Mouse (Mus musculus): ENCODE results near the gene 4930524J08Rik. TPM values are rescaled to one million over a fixed set of nuclear protein-coding genes. Genes with fewer than 3 reads are reported as not detected.

4930524J08Rik gene
- polyA plus RNA-seq, 1 experiment from 2014 or later = 2.2 TPM

GRCm38 (mm10) chr5:100008485-100008884 lies 29.6 kb downstream of the 4930524J08Rik start:
- Histone ChIP-seq H3K27me3 (ENCODE audit: control insufficient read depth, insufficient read depth, low read depth, low read length) (no peaks in the 10 kb centered on the region), H3K9me3 (replicated peaks; ENCODE audit: control insufficient read depth, low read length, poor library complexity, severe bottlenecking) (no peaks in the 10 kb centered on the region), H3K4me3 (ENCODE audit: low read depth, low read length) (no peak overlapping the region), H3K4me1 (ENCODE audit: control insufficient read depth, insufficient read depth, low read length) (no peaks in the 10 kb centered on the region), H3K4me2 (ENCODE audit: low read length) (no peak overlapping the region), H3K27ac (ENCODE audit: low read length) (no peak overlapping the region), H3K9ac (ENCODE audit: low read depth, low read length) (no peak overlapping the region), H3K36me3 (ENCODE audit: control insufficient read depth, insufficient read depth, low read length) (no peaks in the 10 kb centered on the region)
- no peak for ATAC-seq
- 58% methylated on average over 3 of the region's 3 CpGs for WGBS

- Histone ChIP-seq H3K27ac (ENCODE audit: low read length) (no peak overlapping the region), H3K4me2 (ENCODE audit: low read length) (no peak overlapping the region), H3K36me3 (ENCODE audit: control insufficient read depth, insufficient read depth, low read length) (no peaks in the 10 kb centered on the region), H3K9me3 (replicated peaks; ENCODE audit: control insufficient read depth, low read length, poor library complexity, severe bottlenecking) (no peaks in the 10 kb centered on the region), H3K27me3 (ENCODE audit: control insufficient read depth, insufficient read depth, low read depth, low read length) (no peaks in the 10 kb centered on the region), H3K4me1 (ENCODE audit: control insufficient read depth, insufficient read depth, low read length) (no peaks in the 10 kb centered on the region), H3K4me3 (ENCODE audit: low read depth, low read length) (no peak overlapping the region), H3K9ac (ENCODE audit: low read depth, low read length) (no peak overlapping the region)
- no peak for ATAC-seq
- 93% methylated on average over 9 of the region's 9 CpGs for WGBS
These were observed 33.7 kb downstream of the 4930524J08Rik start for GRCm38 (mm10) chr5:100012599-100012998.

GRCm38 (mm10) chr5:100020089-100020488 lies 41.2 kb downstream of the 4930524J08Rik start:
- Histone ChIP-seq H3K27ac (ENCODE audit: low read length) (no peak overlapping the region), H3K4me2 (ENCODE audit: low read length) (no peak overlapping the region), H3K9me3 (replicated peaks; ENCODE audit: control insufficient read depth, low read length, poor library complexity, severe bottlenecking) (no peaks in the 10 kb centered on the region; the same call in 1 of the 2 replicates), H3K4me3 (ENCODE audit: low read depth, low read length) (no peak overlapping the region), H3K27me3 (ENCODE audit: control insufficient read depth, insufficient read depth, low read depth, low read length) (no peaks in the 10 kb centered on the region), H3K36me3 (ENCODE audit: control insufficient read depth, insufficient read depth, low read length) (no peaks in the 10 kb centered on the region), H3K4me1 (ENCODE audit: control insufficient read depth, insufficient read depth, low read length) (no peaks in the 10 kb centered on the region), H3K9ac (ENCODE audit: low read depth, low read length) (no peak overlapping the region)
- ATAC-seq = no peak

GRCm38 (mm10) chr5:100024403-100024802 lies 45.5 kb downstream of the 4930524J08Rik start:
- no peaks in the 10 kb centered on the region; the same call in 1 of the 2 replicates for H3K9me3 ChIP-seq (replicated peaks; ENCODE audit: control insufficient read depth, low read length, poor library complexity, severe bottlenecking)
- H3K4me3 ChIP-seq (ENCODE audit: low read depth, low read length) = no peak overlapping the region
- no peak overlapping the region for H3K27ac ChIP-seq (ENCODE audit: low read length)
- ATAC-seq = no peak
- H3K4me1 ChIP-seq (ENCODE audit: control insufficient read depth, insufficient read depth, low read length) = no peaks in the 10 kb centered on the region
- 74% methylated on average over 5 of the region's 5 CpGs for WGBS
- no peaks in the 10 kb centered on the region for H3K36me3 ChIP-seq (ENCODE audit: control insufficient read depth, insufficient read depth, low read length)
- no peaks in the 10 kb centered on the region for H3K27me3 ChIP-seq (ENCODE audit: control insufficient read depth, insufficient read depth, low read depth, low read length)
- H3K4me2 ChIP-seq (ENCODE audit: low read length) = no peak overlapping the region
- H3K9ac ChIP-seq (ENCODE audit: low read depth, low read length) = no peak overlapping the region

GRCm38 (mm10) chr5:100024868-100025267 lies 46.0 kb downstream of the 4930524J08Rik start:
- no peaks in the 10 kb centered on the region; the same call in 1 of the 2 replicates for H3K9me3 ChIP-seq (replicated peaks; ENCODE audit: control insufficient read depth, low read length, poor library complexity, severe bottlenecking)
- H3K27me3 ChIP-seq (ENCODE audit: control insufficient read depth, insufficient read depth, low read depth, low read length) = no peaks in the 10 kb centered on the region
- peaks cover under 1% of the 10 kb centered on the region; the same call in 1 of the 2 replicates for H3K4me1 ChIP-seq (ENCODE audit: control insufficient read depth, insufficient read depth, low read length)
- no peak for ATAC-seq
- H3K4me2 ChIP-seq (ENCODE audit: low read length) = no peak overlapping the region
- no peak overlapping the region for H3K4me3 ChIP-seq (ENCODE audit: low read depth, low read length)
- no peak overlapping the region for H3K27ac ChIP-seq (ENCODE audit: low read length)
- H3K36me3 ChIP-seq (ENCODE audit: control insufficient read depth, insufficient read depth, low read length) = no peaks in the 10 kb centered on the region
- no peak overlapping the region for H3K9ac ChIP-seq (ENCODE audit: low read depth, low read length)
- WGBS = 91% methylated on average over 1 of the region's 1 CpGs

Other genes starting within 250 kb of the 4930524J08Rik start
- 59.7 and 69.0 TPM in 2 replicates for gene Rasgef1b, start 250.0 kb upstream of the 4930524J08Rik start, polyA plus RNA-seq (2015; fragmentation: Nextera tagmentation; extraction: Ambion mirVana)
- 0.34 and 1.0 TPM in 2 replicates for gene Vamp9, start 72.8 kb upstream of the 4930524J08Rik start, polyA plus RNA-seq (2015; fragmentation: Nextera tagmentation; extraction: Ambion mirVana)
- 96.2 and 121 TPM in 2 replicates for gene Hnrnpd, start 123 bp upstream of the 4930524J08Rik start, polyA plus RNA-seq (2015; fragmentation: Nextera tagmentation; extraction: Ambion mirVana)
- 199 and 210 TPM in 2 replicates for gene Hnrnpdl, start 60.6 kb downstream of the 4930524J08Rik start, polyA plus RNA-seq (2015; fragmentation: Nextera tagmentation; extraction: Ambion mirVana)
- 57.4 and 61.3 TPM in 2 replicates for gene Enoph1, start 60.9 kb downstream of the 4930524J08Rik start, polyA plus RNA-seq (2015; fragmentation: Nextera tagmentation; extraction: Ambion mirVana)
- 51.9 and 60.2 TPM in 2 replicates for gene Tmem150c, start 180.7 kb downstream of the 4930524J08Rik start, polyA plus RNA-seq (2015; fragmentation: Nextera tagmentation; extraction: Ambion mirVana)